Mouse (Mus musculus) duodenum, adult 2 months (tissue): ENCODE data around the gene Atf3. TPM values are rescaled to one million over a fixed set of nuclear protein-coding genes. Genes with fewer than 3 reads are reported as not detected.

Source experiments
- polyA plus RNA-seq: library from polyadenylated mRNA; depleted of rRNA; stranded (reverse); fragments of >200 nt; gene quantifications from 2 replicates; pipeline ENCODE4 v1.2.3, GENCODE M21; 2012; ENCODE audit warnings: low replicate concordance; rRNA removed

The Atf3 gene
- 3.1 and 28.7 TPM in 2 replicates for polyA plus RNA-seq

DNA sequence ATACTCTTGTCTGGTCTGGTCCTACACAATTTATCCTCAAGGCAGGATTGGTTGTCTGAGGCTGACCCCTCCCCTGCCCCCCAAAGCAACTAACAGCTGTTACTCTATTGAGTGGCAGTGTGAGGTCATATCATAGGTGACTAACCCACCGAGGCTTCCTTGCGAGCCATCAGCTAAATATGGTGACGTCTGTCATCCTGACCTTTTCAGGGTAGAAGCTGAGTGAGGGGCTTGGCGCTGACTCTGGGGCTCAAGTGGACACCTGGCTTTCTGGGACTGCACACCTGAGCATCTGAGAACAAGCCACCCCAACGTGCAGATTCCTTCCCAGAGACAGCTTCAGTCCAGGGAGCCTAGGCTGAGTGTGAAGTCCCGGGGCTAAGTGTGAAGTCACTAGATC is at the start of gene Atf3:
Gene Atf3, minus strand, starts transcription at position 101 of the 400 bp plus-strand sequence.

DNA sequence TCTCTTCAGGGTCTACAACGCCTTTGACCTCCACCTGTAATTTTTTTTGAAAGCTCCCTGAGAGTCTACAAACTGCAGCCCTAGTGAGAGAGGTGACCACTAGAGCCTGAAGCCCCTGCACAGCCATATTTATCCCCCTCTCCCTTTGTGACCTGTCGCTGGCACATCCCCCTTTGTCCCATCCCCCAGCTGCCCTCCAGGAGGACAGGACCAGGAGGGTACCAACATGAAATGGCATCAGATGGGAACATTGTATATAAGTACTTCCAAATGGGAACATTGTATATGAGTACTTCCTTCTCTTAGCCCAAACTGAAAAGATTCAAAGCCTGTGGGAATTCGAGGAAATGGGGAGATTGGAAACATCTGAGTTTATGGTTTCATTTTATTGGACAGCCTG is 53.1 kb downstream of the Atf3 start, which contains the start of gene Fam71a:
Gene Fam71a, minus strand, starts transcription at position 101 of the 400 bp plus-strand sequence.

Other genes starting within 250 kb of the Atf3 start
- gene Vash2, start 238.7 kb downstream of the Atf3 start, polyA plus RNA-seq = 0.28 and 3.2 TPM in 2 replicates
- gene Flvcr1, start 191.9 kb downstream of the Atf3 start, polyA plus RNA-seq = 24.8 and 51.0 TPM in 2 replicates
- not detected in 2 replicates for gene Spata45, start 181.4 kb downstream of the Atf3 start, polyA plus RNA-seq
- gene Tatdn3, start 155.1 kb downstream of the Atf3 start, polyA plus RNA-seq = 1.9 and 3.0 TPM in 2 replicates
- gene Nsl1, start 155.0 kb downstream of the Atf3 start, polyA plus RNA-seq = 0.58 and 0.91 TPM in 2 replicates
- gene Batf3, start 120.2 kb downstream of the Atf3 start, polyA plus RNA-seq = 5.3 and 12.7 TPM in 2 replicates
- gene Fam71a, start 53.2 kb downstream of the Atf3 start, polyA plus RNA-seq = not detected in 2 replicates
- gene Nenf, start 100.2 kb upstream of the Atf3 start, polyA plus RNA-seq = 59.8 and 81.5 TPM in 2 replicates
- gene Tmem206, start 107.9 kb upstream of the Atf3 start, polyA plus RNA-seq = 0.95 and 2.3 TPM in 2 replicates
- 29.4 and 45.7 TPM in 2 replicates for gene Ppp2r5a, start 185.2 kb upstream of the Atf3 start, polyA plus RNA-seq